Mouse (Mus musculus): ENCODE measurements around the gene Stx4a.

Gene Stx4a

DNA sequence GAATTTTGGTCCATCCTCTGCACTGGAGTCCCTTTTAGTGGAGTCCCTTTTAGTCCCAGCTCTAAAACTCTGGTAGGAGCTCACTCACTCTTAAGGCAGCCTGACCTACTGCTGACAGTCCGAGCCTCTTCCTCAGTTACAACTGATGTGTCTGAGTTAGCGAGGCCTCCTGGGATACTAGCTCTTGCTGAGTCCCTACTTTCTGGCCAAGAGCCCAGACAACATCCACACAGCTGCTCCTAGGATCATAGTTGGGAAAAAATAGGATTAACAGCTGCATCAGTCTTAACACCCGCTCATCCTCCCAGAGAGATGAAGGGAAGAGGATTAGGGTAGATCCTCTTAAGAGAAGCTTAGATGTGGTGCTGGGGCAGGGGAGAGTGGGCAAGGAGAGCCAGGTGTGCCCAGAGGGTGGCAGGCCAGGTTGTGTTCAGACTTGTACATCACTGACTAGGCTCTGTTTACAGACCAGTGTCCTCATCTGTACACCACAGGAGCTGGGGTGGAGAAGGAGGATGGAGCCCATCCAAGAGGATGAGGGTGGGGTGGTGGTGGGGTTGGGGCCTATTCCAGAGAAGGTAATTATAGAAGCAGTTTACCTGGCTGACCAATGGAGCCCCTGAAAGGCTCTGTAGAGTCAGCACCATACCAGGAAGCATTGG, 45.2 kb downstream of the Stx4a start:
- Histone ChIP-seq H3K27me3 (ENCODE audit: insufficient read depth, low read length) (peaks cover 17% of the 10 kb centered on the region), H3K9me3 (ENCODE audit: low read length) (no peaks in the 10 kb centered on the region), H3K4me3 (replicated peaks; ENCODE audit: low read length) (no peak overlapping the region), H3K36me3 (ENCODE audit: insufficient read depth, low read length) (peaks cover 63% of the 10 kb centered on the region), H3K4me1 (replicated peaks; ENCODE audit: low read depth, low read length) (peaks cover 61% of the 10 kb centered on the region)
- TF ChIP-seq NANOG (IDR thresholded peaks at IDR 0.05; ENCODE audit: borderline replicate concordance, low read length): no peak
- TF ChIP-seq CTCF (conservative IDR thresholded peaks at IDR 0.05; ENCODE audit: low read length): no peak
- TF ChIP-seq POU5F1 (IDR thresholded peaks at IDR 0.05; ENCODE audit: borderline replicate concordance, low read length): no peak

DNA sequence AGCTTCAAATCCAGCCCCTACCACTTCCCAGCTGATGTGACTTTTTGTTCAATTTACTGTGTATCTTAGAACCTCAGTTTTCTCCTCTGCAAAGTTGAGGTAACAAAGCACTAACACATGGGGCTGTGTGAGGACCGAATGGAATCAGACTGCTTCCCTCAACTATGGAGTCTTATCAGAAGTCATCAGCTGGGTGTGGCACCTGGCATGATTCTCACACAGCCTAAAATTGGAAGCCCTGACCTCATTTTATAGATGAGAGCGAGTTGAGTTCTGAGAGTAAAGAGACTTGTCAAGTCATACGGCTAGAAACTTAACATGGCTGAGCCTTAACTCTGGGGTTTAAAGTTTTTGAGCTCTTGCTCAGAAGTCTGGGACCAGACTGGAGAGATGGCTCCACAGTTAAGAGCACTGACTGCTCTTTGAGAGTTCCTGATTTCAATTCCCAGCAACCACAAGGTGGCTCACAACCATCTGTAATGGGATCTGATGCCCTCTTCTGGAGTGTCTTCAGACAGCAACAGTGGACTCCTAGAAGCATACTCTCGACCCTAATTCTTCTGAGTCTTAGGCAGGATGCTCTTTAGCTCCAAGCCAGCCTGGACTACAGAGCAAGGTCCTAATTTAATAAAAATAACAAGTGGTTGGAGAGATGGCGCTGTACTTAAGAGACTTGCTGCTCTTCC, 46.2 kb downstream of the Stx4a start:
- Histone ChIP-seq H3K9me3 (ENCODE audit: low read length) (no peaks in the 10 kb centered on the region), H3K27me3 (ENCODE audit: insufficient read depth, low read length) (peaks cover 17% of the 10 kb centered on the region), H3K36me3 (ENCODE audit: insufficient read depth, low read length) (peaks cover 66% of the 10 kb centered on the region), H3K4me3 (replicated peaks; ENCODE audit: low read length) (no peak overlapping the region), H3K4me1 (replicated peaks; ENCODE audit: low read depth, low read length) (peaks cover 71% of the 10 kb centered on the region)
- TF ChIP-seq POU5F1 (IDR thresholded peaks at IDR 0.05; ENCODE audit: borderline replicate concordance, low read length) (no peak), CTCF (conservative IDR thresholded peaks at IDR 0.05; ENCODE audit: low read length) (peak; percentile 40)

DNA sequence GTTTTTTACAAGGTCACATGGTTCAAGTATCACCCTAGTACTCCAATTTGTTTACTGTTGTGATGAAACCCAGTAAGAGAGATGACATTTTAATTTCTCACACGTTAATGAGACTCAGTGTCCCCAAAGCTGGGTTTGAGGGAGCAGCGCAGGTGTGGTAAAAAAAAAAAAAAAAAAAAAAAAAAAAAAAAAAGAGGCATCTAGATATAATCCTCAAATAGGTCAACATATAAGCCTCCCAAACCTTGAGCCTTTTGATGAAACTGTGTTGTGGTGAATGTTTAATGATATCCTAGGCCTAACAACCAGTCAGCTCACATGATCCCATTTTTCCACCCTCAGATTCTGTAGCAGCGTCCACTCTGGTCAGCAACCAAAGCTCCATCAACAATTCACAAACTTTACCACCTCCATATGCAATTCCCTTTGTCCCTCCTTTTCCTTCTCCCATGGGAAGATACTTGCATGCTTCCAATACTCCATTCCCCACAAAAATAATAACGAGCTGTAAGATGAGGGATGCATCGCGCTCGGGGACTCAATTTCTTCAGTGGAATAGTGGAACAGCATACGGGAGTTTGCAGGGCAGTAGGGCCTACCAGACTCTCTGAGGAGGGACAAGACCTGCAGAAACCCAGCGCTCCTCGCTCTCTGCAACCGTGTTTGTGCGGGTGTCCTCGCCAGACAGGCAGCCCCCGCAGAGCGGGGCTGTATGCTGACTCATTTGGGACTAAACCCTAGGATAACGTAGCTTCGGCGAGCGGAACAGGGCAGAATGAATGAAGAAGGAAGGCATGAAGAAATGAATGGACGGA, 50.9 kb downstream of the Stx4a start:
- H3K36me3 ChIP-seq (ENCODE audit: insufficient read depth, low read length): peaks cover 54% of the 10 kb centered on the region
- H3K4me3 ChIP-seq (replicated peaks; ENCODE audit: low read length): peak overlapping the region; percentile 100
- H3K4me1 ChIP-seq (replicated peaks; ENCODE audit: low read depth, low read length): peaks cover 64% of the 10 kb centered on the region
- H3K9me3 ChIP-seq (ENCODE audit: low read length): no peaks in the 10 kb centered on the region
- H3K27me3 ChIP-seq (ENCODE audit: insufficient read depth, low read length): no peaks in the 10 kb centered on the region
- TF ChIP-seq NANOG (IDR thresholded peaks at IDR 0.05; ENCODE audit: borderline replicate concordance, low read length): no peak

DNA sequence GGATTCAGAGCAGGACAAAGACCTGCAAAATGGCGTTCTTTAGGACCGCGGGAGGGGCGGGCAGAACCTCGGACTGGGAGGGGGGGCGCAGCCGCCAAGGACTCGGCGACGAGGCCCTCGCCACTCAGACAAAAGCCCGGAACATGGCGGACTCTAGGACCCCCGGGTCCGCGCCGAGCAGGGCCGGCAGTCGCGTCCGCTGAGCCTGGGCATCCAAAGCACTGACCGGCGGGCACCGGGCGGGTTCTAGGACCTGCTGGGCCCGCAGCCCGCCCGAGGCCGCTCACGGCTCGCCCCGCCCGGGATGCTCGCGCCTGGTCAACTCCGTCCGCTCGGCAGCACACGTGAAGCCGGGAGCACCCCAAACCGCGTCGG, 51.5 kb downstream of the Stx4a start:
- Histone ChIP-seq H3K4me1 (replicated peaks; ENCODE audit: low read depth, low read length) (peaks cover 70% of the 10 kb centered on the region), H3K36me3 (ENCODE audit: insufficient read depth, low read length) (peaks cover 60% of the 10 kb centered on the region)

DNA sequence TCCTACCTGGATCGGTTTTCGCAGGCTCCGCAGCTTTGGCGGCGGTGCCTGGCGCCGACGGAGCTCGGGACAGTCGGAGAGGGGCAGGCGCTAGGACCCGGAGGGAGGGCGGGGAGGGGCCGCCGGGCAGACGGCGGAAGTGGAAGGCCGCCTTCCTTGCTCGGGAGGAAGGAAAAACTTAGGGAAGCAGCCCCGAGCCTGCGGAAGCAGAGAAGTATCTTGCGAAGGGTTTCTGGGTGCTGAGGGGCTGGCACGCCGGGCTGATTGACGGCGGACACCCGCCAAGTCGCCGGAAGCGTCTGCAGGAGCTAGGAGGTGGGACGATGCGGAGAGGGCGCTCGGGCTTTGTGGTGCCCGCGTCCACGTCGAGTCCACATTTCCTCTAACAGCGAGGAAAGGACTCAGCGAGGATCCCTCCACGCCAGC, 52.0 kb downstream of the Stx4a start, which contains the start of gene Zfp646:
Gene Zfp646 (plus strand): TSS at position 181 of the 426 bp plus-strand sequence.
- peak within 1 kb of the TSS; percentile 100 for H3K4me3 ChIP-seq (replicated peaks; ENCODE audit: low read length)
- TF ChIP-seq CTCF (conservative IDR thresholded peaks at IDR 0.05; ENCODE audit: low read length): no peak
- no peak for TF ChIP-seq POU5F1 (IDR thresholded peaks at IDR 0.05; ENCODE audit: borderline replicate concordance, low read length)
- no peak for TF ChIP-seq NANOG (IDR thresholded peaks at IDR 0.05; ENCODE audit: borderline replicate concordance, low read length)
- H3K9me3 ChIP-seq (ENCODE audit: low read length): no peaks in the 10 kb centered on the region
- H3K36me3 ChIP-seq (ENCODE audit: insufficient read depth, low read length): peaks cover 64% of the 10 kb centered on the region
- peaks cover 75% of the 10 kb centered on the region for H3K4me1 ChIP-seq (replicated peaks; ENCODE audit: low read depth, low read length)
- H3K27me3 ChIP-seq (ENCODE audit: insufficient read depth, low read length): no peaks in the 10 kb centered on the region

More for the DNA sequence above, 51.5 kb downstream of the Stx4a start:
- Histone ChIP-seq H3K27me3 (ENCODE audit: insufficient read depth, low read length) (no peaks in the 10 kb centered on the region), H3K9me3 (ENCODE audit: low read length) (no peaks in the 10 kb centered on the region), H3K4me3 (replicated peaks; ENCODE audit: low read length) (peak overlapping the region; percentile 100)
- no peak for TF ChIP-seq NANOG (IDR thresholded peaks at IDR 0.05; ENCODE audit: borderline replicate concordance, low read length)
- TF ChIP-seq CTCF (conservative IDR thresholded peaks at IDR 0.05; ENCODE audit: low read length): no peak
- TF ChIP-seq POU5F1 (IDR thresholded peaks at IDR 0.05; ENCODE audit: borderline replicate concordance, low read length): no peak

DNA sequence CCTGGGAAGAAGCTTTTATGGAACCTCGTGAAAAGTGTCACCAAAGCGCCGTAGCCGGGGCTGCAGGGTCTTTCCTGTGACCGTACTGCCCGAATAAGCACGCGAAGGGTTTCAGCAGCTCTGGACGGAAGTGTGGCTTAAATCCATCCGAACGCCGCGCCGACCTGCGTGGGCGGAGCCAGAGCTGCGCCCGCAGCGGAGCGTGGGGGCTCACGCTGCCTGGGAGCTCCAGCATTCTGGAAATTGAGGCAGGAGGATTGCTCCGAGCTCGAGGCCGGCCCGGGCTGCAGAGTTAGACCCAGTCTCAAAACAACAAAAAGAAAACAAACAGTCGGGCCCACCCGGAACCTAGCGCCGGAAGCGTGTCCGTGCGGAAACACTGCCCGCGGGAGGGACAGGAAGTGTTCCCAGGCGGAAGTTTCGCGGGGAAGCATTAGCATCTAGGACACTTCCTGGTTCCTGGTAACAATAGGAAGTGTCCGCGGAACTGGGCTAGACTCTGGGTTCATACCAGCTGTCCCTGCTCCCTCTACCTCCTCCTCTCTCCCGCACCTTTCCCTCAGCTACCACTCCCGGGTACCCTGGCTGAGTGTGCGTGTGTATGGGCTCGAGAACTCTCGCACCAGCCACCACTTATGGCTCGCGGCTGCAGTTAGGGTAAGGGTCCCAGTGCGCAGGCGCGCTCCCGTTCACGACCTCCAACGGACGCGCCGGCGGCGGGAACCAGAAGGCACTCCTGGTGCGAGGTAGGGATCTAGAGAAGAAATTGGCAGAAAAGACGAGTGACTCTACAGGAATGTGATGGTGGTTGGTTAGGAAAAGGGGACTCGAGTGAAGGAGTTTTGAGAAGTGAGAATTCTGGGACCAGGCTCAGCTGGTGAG, 52.6 kb downstream of the Stx4a start, which contains the start of gene Zfp668:
Gene Zfp668 (minus strand): TSS at position 362 of the 882 bp plus-strand sequence.
- peak within 1 kb of the TSS; percentile 100 for H3K4me3 ChIP-seq (replicated peaks; ENCODE audit: low read length)
- H3K36me3 ChIP-seq (ENCODE audit: insufficient read depth, low read length): peaks cover 66% of the 10 kb centered on the region
- no peaks in the 10 kb centered on the region for H3K9me3 ChIP-seq (ENCODE audit: low read length)
- no peak for TF ChIP-seq NANOG (IDR thresholded peaks at IDR 0.05; ENCODE audit: borderline replicate concordance, low read length)
- TF ChIP-seq POU5F1 (IDR thresholded peaks at IDR 0.05; ENCODE audit: borderline replicate concordance, low read length): no peak
- no peak for TF ChIP-seq CTCF (conservative IDR thresholded peaks at IDR 0.05; ENCODE audit: low read length)
- no peaks in the 10 kb centered on the region for H3K27me3 ChIP-seq (ENCODE audit: insufficient read depth, low read length)
- H3K4me1 ChIP-seq (replicated peaks; ENCODE audit: low read depth, low read length): peaks cover 79% of the 10 kb centered on the region

DNA sequence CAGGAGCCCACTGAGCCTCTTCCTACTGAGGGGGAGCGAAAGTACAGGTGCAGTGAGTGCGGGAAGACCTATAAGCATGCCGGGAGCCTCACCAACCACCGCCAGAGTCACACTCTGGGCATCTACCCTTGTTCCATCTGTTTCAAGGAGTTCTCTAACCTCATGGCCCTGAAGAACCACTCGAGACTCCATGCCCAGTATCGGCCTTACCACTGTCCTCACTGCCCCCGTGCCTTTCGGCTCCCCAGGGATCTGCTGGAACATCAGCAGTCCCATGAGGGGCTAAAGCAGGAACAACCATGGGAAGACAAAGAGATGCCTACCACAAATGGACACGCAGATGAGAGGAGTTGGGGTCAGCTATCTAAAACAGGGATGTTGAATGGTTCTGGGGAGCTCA, 55.2 kb downstream of the Stx4a start:
- H3K36me3 ChIP-seq (ENCODE audit: insufficient read depth, low read length): peaks cover 72% of the 10 kb centered on the region
- no peaks in the 10 kb centered on the region for H3K27me3 ChIP-seq (ENCODE audit: insufficient read depth, low read length)
- no peak for TF ChIP-seq NANOG (IDR thresholded peaks at IDR 0.05; ENCODE audit: borderline replicate concordance, low read length)
- TF ChIP-seq POU5F1 (IDR thresholded peaks at IDR 0.05; ENCODE audit: borderline replicate concordance, low read length): no peak
- no peak for TF ChIP-seq CTCF (conservative IDR thresholded peaks at IDR 0.05; ENCODE audit: low read length)
- no peaks in the 10 kb centered on the region for H3K9me3 ChIP-seq (ENCODE audit: low read length)
- H3K4me1 ChIP-seq (replicated peaks; ENCODE audit: low read depth, low read length): peaks cover 82% of the 10 kb centered on the region
- H3K4me3 ChIP-seq (replicated peaks; ENCODE audit: low read length): no peak overlapping the region

Data from E14TG2a.4 (cell line).